Mouse (Mus musculus): ENCODE results near the gene Rgs17. TPM values are rescaled to one million over a fixed set of nuclear protein-coding genes. Genes with fewer than 3 reads are reported as not detected.

Gene Rgs17
- total and polyA plus RNA-seq, 3 experiments: 0.25 to 0.99 (median 0.75) TPM

DNA sequence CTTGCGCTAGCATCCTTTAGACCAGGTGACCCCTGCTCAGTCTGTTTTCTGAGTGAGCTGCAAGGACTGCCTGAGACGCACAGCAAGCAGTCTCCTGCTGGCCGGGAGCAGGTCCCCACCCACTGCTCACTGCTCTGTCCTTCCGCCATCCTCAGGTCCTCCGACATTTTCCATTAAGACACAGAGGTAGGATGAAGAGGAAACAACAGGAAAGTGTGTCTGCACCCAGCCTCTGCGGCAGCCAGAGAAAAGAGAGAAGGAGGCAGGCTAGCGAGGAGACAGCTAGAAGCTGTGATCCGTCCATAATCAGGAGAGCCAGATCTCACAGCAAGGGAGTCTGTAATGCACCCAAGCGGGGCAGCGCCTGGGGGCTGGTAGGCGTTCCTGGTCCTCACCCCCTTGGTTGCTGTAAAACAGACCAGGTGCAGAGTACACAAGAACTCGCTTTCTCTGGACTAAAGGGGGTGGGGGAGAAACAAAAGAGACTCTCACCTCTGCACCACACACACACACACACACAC is 1.1 kb downstream of the Rgs17 start:
- no peaks in the 10 kb centered on the region for H3K79me2 ChIP-seq (replicated peaks; ENCODE audit: control insufficient read depth, insufficient read depth, low read length)
- no peak overlapping the region for H3K9ac ChIP-seq (ENCODE audit: low read depth, low read length)
- H3K36me3 ChIP-seq (ENCODE audit: control insufficient read depth, insufficient read depth, low read length): no peaks in the 10 kb centered on the region
- TF ChIP-seq EP300 (IDR thresholded peaks at IDR 0.05; ENCODE audit: insufficient read depth, low read depth, low read length) (no peak), CTCF (IDR thresholded peaks at IDR 0.05) (no peak), POLR2A (IDR thresholded peaks at IDR 0.05; ENCODE audit: insufficient read depth, low read depth, low read length) (no peak)
- DNase-seq: peak; percentile 4 to 24
- 1% methylated on average over 12 of the region's 12 CpGs for WGBS
- H3K4me3 ChIP-seq: no peak overlapping the region
- peaks cover 3% of the 10 kb centered on the region; the same call in 1 of the 2 replicates for H3K27me3 ChIP-seq (ENCODE audit: control insufficient read depth, insufficient read depth, low read length)
- intact Hi-C loops (cut with DNase I): no loop called here
- no peaks in the 10 kb centered on the region; the same call in 1 of the 2 replicates for H3K4me1 ChIP-seq (ENCODE audit: control insufficient read depth, insufficient read depth, low read length)
- no peak overlapping the region for H3K27ac ChIP-seq

GRCm38 (mm10) chr10:5904399-5904798 is 17.8 kb downstream of the Rgs17 start:
- no peaks in the 10 kb centered on the region for H3K79me2 ChIP-seq (replicated peaks; ENCODE audit: control insufficient read depth, insufficient read depth, low read length)
- WGBS: 83% methylated on average over 2 of the region's 2 CpGs

DNA sequence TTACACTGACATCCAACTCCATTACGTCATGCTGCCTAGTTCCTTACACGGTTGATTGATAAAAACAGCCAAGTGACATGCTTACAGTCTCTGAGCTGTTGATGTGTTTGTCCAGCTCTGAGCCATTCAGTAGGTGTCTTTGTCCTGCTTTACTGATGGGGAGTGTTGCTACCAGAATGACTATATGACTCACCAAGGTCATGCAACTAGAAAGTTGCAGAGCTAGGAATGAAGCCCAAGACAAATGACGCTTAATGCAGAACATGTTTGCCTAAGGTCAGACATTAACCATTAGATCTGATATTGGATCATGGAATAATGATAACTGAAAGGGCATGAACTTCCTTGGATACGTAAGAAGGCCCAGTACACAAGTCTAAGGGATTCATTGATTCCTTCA is 20.4 kb downstream of the Rgs17 start:
- Histone ChIP-seq H3K9ac (ENCODE audit: low read depth, low read length) (no peak overlapping the region), H3K36me3 (ENCODE audit: control insufficient read depth, insufficient read depth, low read length) (no peaks in the 10 kb centered on the region), H3K27ac (no peak overlapping the region), H3K4me3 (no peak overlapping the region), H3K79me2 (replicated peaks; ENCODE audit: control insufficient read depth, insufficient read depth, low read length) (no peaks in the 10 kb centered on the region), H3K27me3 (ENCODE audit: control insufficient read depth, insufficient read depth, low read length) (no peaks in the 10 kb centered on the region), H3K4me1 (ENCODE audit: control insufficient read depth, insufficient read depth, low read length) (no peaks in the 10 kb centered on the region; the same call in 1 of the 2 replicates)
- TF ChIP-seq EP300 (IDR thresholded peaks at IDR 0.05; ENCODE audit: insufficient read depth, low read depth, low read length): no peak
- TF ChIP-seq CTCF (IDR thresholded peaks at IDR 0.05): no peak
- TF ChIP-seq POLR2A (IDR thresholded peaks at IDR 0.05; ENCODE audit: insufficient read depth, low read depth, low read length): no peak
- 52% methylated on average over 4 of the region's 4 CpGs for WGBS
- DNase-seq: no peak
- intact Hi-C loops (cut with DNase I): no loop called here

More at GRCm38 (mm10) chr10:5904399-5904798, 17.8 kb downstream of the Rgs17 start:
- intact Hi-C loops (cut with DNase I): no loop called here
- no peak for TF ChIP-seq CTCF (IDR thresholded peaks at IDR 0.05)
- no peak for TF ChIP-seq POLR2A (IDR thresholded peaks at IDR 0.05; ENCODE audit: insufficient read depth, low read depth, low read length)
- no peak for TF ChIP-seq EP300 (IDR thresholded peaks at IDR 0.05; ENCODE audit: insufficient read depth, low read depth, low read length)
- H3K36me3 ChIP-seq (ENCODE audit: control insufficient read depth, insufficient read depth, low read length): no peaks in the 10 kb centered on the region
- H3K4me3 ChIP-seq: no peak overlapping the region
- no peaks in the 10 kb centered on the region; the same call in 1 of the 2 replicates for H3K4me1 ChIP-seq (ENCODE audit: control insufficient read depth, insufficient read depth, low read length)
- DNase-seq: no peak
- no peak overlapping the region for H3K27ac ChIP-seq
- H3K27me3 ChIP-seq (ENCODE audit: control insufficient read depth, insufficient read depth, low read length): no peaks in the 10 kb centered on the region
- H3K9ac ChIP-seq (ENCODE audit: low read depth, low read length): no peak overlapping the region

DNA sequence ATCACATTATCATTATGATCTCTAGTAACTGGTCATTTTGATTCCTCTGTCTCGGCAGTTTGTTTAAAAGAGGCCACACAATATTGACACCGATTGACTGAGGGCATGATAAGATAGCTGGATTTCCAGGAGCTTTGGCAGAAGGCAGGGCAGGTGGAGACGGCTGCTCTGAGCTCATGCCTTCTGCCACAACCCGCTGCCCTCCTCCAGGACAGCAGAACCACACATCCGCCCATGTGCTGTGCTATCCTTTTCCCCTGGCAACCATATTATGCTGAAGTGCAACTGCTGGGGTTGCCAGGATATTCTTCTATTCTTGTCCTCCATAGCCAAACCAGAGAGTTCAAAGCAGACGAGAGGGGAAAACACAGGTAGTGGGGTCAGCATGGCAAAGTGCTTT is 21.5 kb downstream of the Rgs17 start:
- Histone ChIP-seq H3K4me3 (no peak overlapping the region), H3K4me1 (ENCODE audit: control insufficient read depth, insufficient read depth, low read length) (no peaks in the 10 kb centered on the region), H3K36me3 (ENCODE audit: control insufficient read depth, insufficient read depth, low read length) (no peaks in the 10 kb centered on the region), H3K27me3 (ENCODE audit: control insufficient read depth, insufficient read depth, low read length) (no peaks in the 10 kb centered on the region), H3K79me2 (replicated peaks; ENCODE audit: control insufficient read depth, insufficient read depth, low read length) (no peaks in the 10 kb centered on the region), H3K9ac (ENCODE audit: low read depth, low read length) (no peak overlapping the region), H3K27ac (no peak overlapping the region)
- no peak for DNase-seq
- intact Hi-C loops (cut with DNase I): no loop called here
- TF ChIP-seq POLR2A (IDR thresholded peaks at IDR 0.05; ENCODE audit: insufficient read depth, low read depth, low read length) (no peak), EP300 (IDR thresholded peaks at IDR 0.05; ENCODE audit: insufficient read depth, low read depth, low read length) (no peak), CTCF (IDR thresholded peaks at IDR 0.05) (no peak)
- WGBS: 43% methylated on average over 6 of the region's 6 CpGs

- WGBS: 60% methylated on average over 3 of the region's 3 CpGs
These were observed 45.1 kb downstream of the Rgs17 start for GRCm38 (mm10) chr10:5877106-5877505.

DNA sequence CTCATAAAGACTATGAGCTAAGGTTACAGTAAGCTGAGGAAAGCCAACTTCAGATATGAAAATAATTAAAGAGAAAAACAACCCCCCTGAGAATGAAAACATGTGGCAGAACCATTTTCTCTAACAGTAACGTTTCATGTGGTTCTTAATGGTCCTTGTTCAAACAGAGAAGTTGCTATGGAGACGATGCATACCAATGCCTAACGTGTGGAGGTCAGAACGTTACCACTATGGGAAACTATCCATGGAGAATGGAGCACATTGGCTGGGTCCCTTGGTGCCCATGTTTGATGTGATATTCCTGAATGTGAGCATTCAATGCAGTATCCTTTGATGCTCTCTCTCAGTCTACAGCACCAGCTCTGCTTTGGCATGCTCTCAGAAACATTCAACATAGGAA is 51.1 kb downstream of the Rgs17 start:
- Histone ChIP-seq H3K4me3 (no peak overlapping the region), H3K9ac (ENCODE audit: low read depth, low read length) (no peak overlapping the region), H3K36me3 (ENCODE audit: control insufficient read depth, insufficient read depth, low read length) (no peaks in the 10 kb centered on the region), H3K27me3 (ENCODE audit: control insufficient read depth, insufficient read depth, low read length) (no peaks in the 10 kb centered on the region), H3K27ac (no peak overlapping the region), H3K4me1 (ENCODE audit: control insufficient read depth, insufficient read depth, low read length) (no peaks in the 10 kb centered on the region), H3K79me2 (replicated peaks; ENCODE audit: control insufficient read depth, insufficient read depth, low read length) (no peaks in the 10 kb centered on the region)
- WGBS: 61% methylated on average over 4 of the region's 4 CpGs
- no peak for TF ChIP-seq POLR2A (IDR thresholded peaks at IDR 0.05; ENCODE audit: insufficient read depth, low read depth, low read length)
- TF ChIP-seq EP300 (IDR thresholded peaks at IDR 0.05; ENCODE audit: insufficient read depth, low read depth, low read length): no peak
- TF ChIP-seq CTCF (IDR thresholded peaks at IDR 0.05): no peak
- intact Hi-C loops (cut with DNase I): no loop called here
- DNase-seq: no peak

More at GRCm38 (mm10) chr10:5877106-5877505, 45.1 kb downstream of the Rgs17 start:
- no peak for DNase-seq
- H3K27ac ChIP-seq: no peak overlapping the region
- intact Hi-C loops (cut with DNase I): no loop called here
- no peak overlapping the region for H3K4me3 ChIP-seq
- TF ChIP-seq POLR2A (IDR thresholded peaks at IDR 0.05; ENCODE audit: insufficient read depth, low read depth, low read length) (no peak), EP300 (IDR thresholded peaks at IDR 0.05; ENCODE audit: insufficient read depth, low read depth, low read length) (no peak), CTCF (IDR thresholded peaks at IDR 0.05) (no peak)
- H3K9ac ChIP-seq (ENCODE audit: low read depth, low read length): no peak overlapping the region
- H3K27me3 ChIP-seq (ENCODE audit: control insufficient read depth, insufficient read depth, low read length): no peaks in the 10 kb centered on the region
- no peaks in the 10 kb centered on the region for H3K4me1 ChIP-seq (ENCODE audit: control insufficient read depth, insufficient read depth, low read length)
- no peaks in the 10 kb centered on the region for H3K36me3 ChIP-seq (ENCODE audit: control insufficient read depth, insufficient read depth, low read length)
- no peaks in the 10 kb centered on the region for H3K79me2 ChIP-seq (replicated peaks; ENCODE audit: control insufficient read depth, insufficient read depth, low read length)

Data from heart, adult 2 months (tissue).